Comparison of ENCODE assay signal across 9 mouse cellular contexts in genomic region chr14:55101592-55101991, GRCm38 (mm10). TPM values are rescaled to one million over a fixed set of nuclear protein-coding genes. Genes with fewer than 3 reads are reported as not detected.
DNase-seq lines count a peak whose midpoint lies in the region; ATAC-seq and TF ChIP-seq lines count a peak whose summit lies in the region.
"Had no signal": no experiment of that assay in that cellular context is flagged by ENCODE, and none has a peak within 500 bp of the region (broad histone marks: within the 10 kb centered on the region; RNA-seq: fewer than 3 reads in every experiment).

No protein-coding gene starts in this region.

- WGBS in lung, postnatal 0 days: 50% methylated on average over 4 of the region's 4 CpGs

- DNase-seq in embryo, embryonic 10 days (ENCODE audit: low spot score): peak; percentile 75
- no peak for DNase-seq in embryo, embryonic 9.5 days (ENCODE audit: extremely low spot score)
- peak; percentile 66 to 82 for DNase-seq in left cerebral cortex, postnatal 25 days (ENCODE audit: low spot score in 2 of 2)
- no peak for DNase-seq in left cerebral cortex, adult 11 months (ENCODE audit: low spot score)
- peak; percentile 71 for DNase-seq in NIH3T3 (ENCODE audit: low read depth)
- peak; percentile 65 for DNase-seq in embryo, embryonic 11 days
- peak; percentile 68 for DNase-seq in lung, postnatal 0 days (ENCODE audit: low spot score)

- H3K9me3 ChIP-seq in lung, postnatal 0 days (ENCODE audit: low read length): no peaks in the 10 kb centered on the region
- H3K9me3 ChIP-seq: midbrain, embryonic 12.5 days had no signal

- peak; percentile 79 for TF ChIP-seq CTCF in lung, postnatal 0 days (IDR thresholded peaks at IDR 0.05)

- no peak overlapping the region for H3K4me2 ChIP-seq in lung, postnatal 0 days (replicated peaks; ENCODE audit: low read depth, low read length)
- H3K4me2 ChIP-seq: midbrain, embryonic 12.5 days had no signal

- intact Hi-C loops in left cerebral cortex, postnatal 25 days (cut with DNase I): loop anchor here (1.0 kb wide), 1 partner anchor 77 kb away; no protein-coding TSS in a partner anchor

- ATAC-seq in lung, postnatal 0 days: no peak
- no peak for ATAC-seq in monocyte, adult 5-6 weeks (replicated peaks; ENCODE audit: insufficient number of reproducible peaks, low FRiP score, low TSS enrichment, poor library complexity, severe bottlenecking)

- H3K4me1 ChIP-seq in lung, postnatal 0 days (ENCODE audit: insufficient read depth, low read depth, low read length): 0 out of 2 replicates have a peak, but pooled peaks cover 8% of the 10 kb centered on the region

- no peak overlapping the region for H3K4me3 ChIP-seq in lung, postnatal 0 days (ENCODE audit: low read depth, low read length)
- H3K4me3 ChIP-seq: midbrain, embryonic 12.5 days had no signal

- peaks cover 7% of the 10 kb centered on the region; the same call in 1 of the 2 replicates for H3K36me3 ChIP-seq in lung, postnatal 0 days (ENCODE audit: insufficient read depth, low read length)

- no peak overlapping the region for H3K9ac ChIP-seq in lung, postnatal 0 days (replicated peaks; ENCODE audit: low read depth)

- no peak for TF ChIP-seq EP300 in lung, postnatal 0 days (IDR thresholded peaks at IDR 0.05)

- no peaks in the 10 kb centered on the region for H3K27me3 ChIP-seq in lung, postnatal 0 days (replicated peaks; ENCODE audit: insufficient read depth, low read length)

- H3K27ac ChIP-seq in lung, postnatal 0 days (ENCODE audit: low read length): no peak overlapping the region
- H3K27ac ChIP-seq: midbrain, embryonic 12.5 days had no signal

RNA-seq across cellular contexts. Expression of gene Ap1g2, which starts 4.8 kb away (rescaled TPM):
- total RNA-seq in left cerebral cortex, postnatal 25 days (2021): 10 to 100 TPM; 10.3 to 11.3 TPM
- 11.5 and 13.3 TPM in 2 replicates for polyA plus RNA-seq in lung, postnatal 0 days (2015; fragmentation: Nextera tagmentation; extraction: Ambion mirVana)
- 26.9 to 61.0 TPM (median 34.8 TPM) in 3 replicates for total RNA-seq in monocyte, adult 5-6 weeks (2017)

RNA-seq across cellular contexts. Expression of gene Thtpa, which starts 7.0 kb away (rescaled TPM):
- total RNA-seq in left cerebral cortex, postnatal 25 days (2021): 10 to 100 TPM; 23.8 to 25.0 TPM
- 13.6 and 14.1 TPM in 2 replicates for polyA plus RNA-seq in lung, postnatal 0 days (2015; fragmentation: Nextera tagmentation; extraction: Ambion mirVana)
- total RNA-seq in monocyte, adult 5-6 weeks (2017): 6.1 to 9.5 TPM (median 8.9 TPM) in 3 replicates

RNA-seq across cellular contexts. Expression of gene Zfhx2, which starts 9.5 kb away (rescaled TPM):
- total RNA-seq in left cerebral cortex, postnatal 25 days (2021): 10 to 100 TPM; 37.5 to 47.1 TPM
- 1.0 and 1.7 TPM in 2 replicates for polyA plus RNA-seq in lung, postnatal 0 days (2015; fragmentation: Nextera tagmentation; extraction: Ambion mirVana)
- 2.0 to 7.8 TPM (median 2.4 TPM) in 3 replicates for total RNA-seq in monocyte, adult 5-6 weeks (2017)

RNA-seq across cellular contexts. Expression of gene Jph4, which starts 15.1 kb away (rescaled TPM):
- 100 to 1,000 TPM; 317 to 338 TPM for total RNA-seq in left cerebral cortex, postnatal 25 days (2021)
- polyA plus RNA-seq in lung, postnatal 0 days (2015; fragmentation: Nextera tagmentation; extraction: Ambion mirVana): 0.08 and 0.17 TPM in 2 replicates
- total RNA-seq in monocyte, adult 5-6 weeks (2017): not detected in 3 replicates

Comparison
In these comparisons a context has a peak if more than half of its experiments do, and no peak if none do; other contexts are left out.
1. DNase-seq: peak in embryo, embryonic 10 days (single experiment), left cerebral cortex, postnatal 25 days (2 of 2), NIH3T3 (single experiment), embryo, embryonic 11 days (single experiment) and lung, postnatal 0 days (single experiment); none in embryo, embryonic 9.5 days (single experiment) and left cerebral cortex, adult 11 months (single experiment).